Mouse (Mus musculus) adrenal gland, postnatal 10 days (tissue): ENCODE data around the gene Ccdc32. TPM values are rescaled to one million over a fixed set of nuclear protein-coding genes. Genes with fewer than 3 reads are reported as not detected.
A peak's percentile ranks its signal among the peaks of the same experiment; 100 is the strongest.

Source experiments
- DNase-seq: peaks from one replicate; pipeline ENCODE4 v3.0.0; 2021; ENCODE audit warnings: mixed read lengths
- total RNA-seq, 2 experiments: library from RNA; stranded (reverse); gene quantifications; 2 replicates each; pipeline ENCODE4 v1.2.3; 2021

Gene Ccdc32
- total RNA-seq, 2 experiments from 2014 or later: 17.7 TPM

DNA sequence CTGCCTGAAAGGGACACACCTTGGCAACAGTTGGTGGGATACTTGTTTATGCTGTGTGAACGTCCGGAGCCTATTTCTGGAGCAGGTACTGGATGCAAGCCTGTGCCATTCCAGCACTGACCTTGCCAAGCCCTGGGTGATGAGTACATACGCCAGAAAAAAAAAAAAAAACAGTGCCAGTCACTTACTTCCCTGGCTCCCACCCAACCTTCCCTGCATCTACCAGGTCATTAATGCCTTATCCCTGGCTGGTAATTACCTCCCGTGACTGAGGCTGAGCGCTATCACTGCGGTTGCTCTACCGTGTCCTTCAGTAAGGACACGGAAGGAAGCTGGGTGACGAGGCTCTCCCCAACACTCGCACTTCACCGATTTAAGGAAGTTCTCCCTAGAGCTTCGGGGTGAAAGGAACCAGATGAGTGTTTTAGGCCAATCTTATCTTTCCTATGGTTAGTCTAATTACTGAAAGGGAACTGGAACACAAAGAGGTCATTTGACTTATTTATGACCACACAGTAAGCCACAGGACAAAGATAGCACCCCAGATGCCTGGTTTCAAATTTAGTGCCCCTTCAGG, 13.5 kb downstream of the Ccdc32 start:
- DNase-seq: peak; percentile 20

DNA sequence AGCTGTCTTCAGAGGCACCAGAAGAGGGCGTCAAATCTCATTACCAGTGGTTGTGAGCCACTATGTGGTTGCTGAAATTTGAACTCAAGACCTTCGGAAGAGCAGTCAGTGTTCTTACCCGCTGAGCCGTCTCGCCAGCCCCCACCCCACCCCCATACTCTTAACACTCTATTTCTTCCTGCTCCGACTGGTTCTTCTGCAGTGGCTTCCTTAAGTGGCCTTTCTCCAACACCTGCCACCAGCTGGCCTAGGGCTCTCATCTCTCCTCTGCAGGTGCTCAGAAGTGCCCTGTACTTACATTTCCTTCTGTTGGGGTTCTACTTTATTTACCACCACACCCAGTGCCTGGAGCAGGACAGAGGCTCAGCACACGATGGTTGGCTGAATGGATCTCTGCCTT, 14.2 kb downstream of the Ccdc32 start:
- DNase-seq: no peak

DNA sequence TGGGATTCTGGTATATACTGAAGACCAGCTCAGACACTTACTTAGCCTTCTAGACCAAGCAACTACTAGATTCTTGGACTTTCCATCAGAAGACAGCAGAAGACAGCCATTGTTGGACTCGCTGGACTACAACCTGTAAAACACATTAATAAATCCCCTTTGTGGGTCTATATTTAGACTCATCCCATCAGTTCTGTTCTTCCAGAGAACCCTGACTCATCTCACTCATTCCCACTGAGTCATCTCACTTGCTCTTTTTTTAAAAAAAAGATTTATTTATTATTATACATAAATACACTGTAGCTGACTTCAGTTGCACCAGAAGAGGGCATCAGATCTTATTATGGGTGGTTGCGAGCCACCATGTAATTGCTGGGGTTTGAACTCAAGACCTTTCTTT, 19.8 kb downstream of the Ccdc32 start:
- no peak for DNase-seq

DNA sequence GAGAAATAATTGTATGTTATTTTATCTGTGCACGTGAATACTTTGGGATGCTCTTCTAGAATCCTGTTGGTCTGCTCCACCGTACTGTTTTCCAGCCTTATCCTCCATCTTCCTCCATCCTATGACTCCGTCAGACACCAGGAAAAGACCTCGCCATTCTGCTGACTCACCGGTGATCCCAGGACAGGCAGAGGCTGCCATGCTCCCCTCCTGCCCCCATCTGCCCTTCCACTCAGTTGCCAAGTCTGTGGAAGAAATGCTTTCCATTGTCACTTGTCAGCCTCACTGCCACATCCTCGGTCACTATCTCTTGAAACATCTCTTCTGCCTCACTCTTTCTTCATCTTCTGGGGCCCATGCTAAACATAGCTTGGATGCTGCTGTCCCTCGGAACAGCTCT, 22.3 kb downstream of the Ccdc32 start:
- DNase-seq: no peak

- DNase-seq: no peak
Observed at GRCm38 (mm10) chr2:118999025-118999639, 30.1 kb downstream of the Ccdc32 start.

DNA sequence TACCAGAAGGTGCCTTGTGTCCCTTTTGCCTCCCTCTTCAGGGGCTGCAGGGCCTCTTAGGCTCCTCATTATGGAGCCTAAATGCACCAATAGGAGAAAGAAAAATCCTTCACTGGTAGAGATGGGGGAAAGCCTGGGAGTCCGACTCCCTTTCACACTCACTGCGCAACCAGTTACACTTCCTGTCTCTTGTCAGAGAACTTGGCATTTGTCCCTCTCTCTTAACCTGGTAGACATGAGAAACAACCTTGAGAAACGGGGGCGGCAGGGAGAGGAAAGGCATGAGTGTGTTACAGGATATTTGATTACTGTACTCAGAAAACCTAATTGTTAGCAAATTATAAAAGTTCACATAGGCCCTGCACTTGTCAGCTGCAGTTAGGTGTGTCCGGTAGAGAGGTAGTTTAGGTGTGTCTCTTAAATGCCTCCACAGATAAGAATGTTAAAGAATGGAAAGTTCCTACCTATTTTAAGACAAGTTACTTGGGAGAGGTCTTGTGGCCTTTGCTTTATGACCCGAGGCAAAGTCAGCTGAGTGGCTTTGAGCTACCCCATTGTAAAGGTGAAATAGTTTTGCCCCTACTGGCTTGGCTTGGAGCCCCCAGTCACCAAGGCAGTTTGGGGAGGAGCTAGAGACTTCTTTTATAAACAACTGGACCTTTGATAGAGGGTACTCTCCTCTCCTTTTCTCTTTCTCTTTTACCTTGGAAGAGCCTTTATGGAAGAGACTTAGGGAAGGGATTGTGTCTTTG, 30.9 kb downstream of the Ccdc32 start:
- no peak for DNase-seq

DNA sequence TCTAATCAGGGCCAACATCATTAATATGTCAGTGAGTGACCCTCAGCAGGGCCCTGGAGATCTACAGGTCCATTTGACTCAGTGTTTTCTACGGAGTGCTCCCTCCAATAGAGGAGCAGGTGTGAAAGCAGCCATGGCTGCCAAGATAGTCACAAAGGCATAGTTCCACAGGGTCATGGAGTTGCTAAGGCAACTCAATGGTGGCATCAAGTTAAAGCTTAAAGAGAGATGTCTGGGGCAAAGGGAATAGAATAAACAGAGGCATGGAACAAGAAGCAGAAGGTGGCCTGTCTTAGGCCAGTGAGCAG, 32.4 kb downstream of the Ccdc32 start:
- no peak for DNase-seq

DNA sequence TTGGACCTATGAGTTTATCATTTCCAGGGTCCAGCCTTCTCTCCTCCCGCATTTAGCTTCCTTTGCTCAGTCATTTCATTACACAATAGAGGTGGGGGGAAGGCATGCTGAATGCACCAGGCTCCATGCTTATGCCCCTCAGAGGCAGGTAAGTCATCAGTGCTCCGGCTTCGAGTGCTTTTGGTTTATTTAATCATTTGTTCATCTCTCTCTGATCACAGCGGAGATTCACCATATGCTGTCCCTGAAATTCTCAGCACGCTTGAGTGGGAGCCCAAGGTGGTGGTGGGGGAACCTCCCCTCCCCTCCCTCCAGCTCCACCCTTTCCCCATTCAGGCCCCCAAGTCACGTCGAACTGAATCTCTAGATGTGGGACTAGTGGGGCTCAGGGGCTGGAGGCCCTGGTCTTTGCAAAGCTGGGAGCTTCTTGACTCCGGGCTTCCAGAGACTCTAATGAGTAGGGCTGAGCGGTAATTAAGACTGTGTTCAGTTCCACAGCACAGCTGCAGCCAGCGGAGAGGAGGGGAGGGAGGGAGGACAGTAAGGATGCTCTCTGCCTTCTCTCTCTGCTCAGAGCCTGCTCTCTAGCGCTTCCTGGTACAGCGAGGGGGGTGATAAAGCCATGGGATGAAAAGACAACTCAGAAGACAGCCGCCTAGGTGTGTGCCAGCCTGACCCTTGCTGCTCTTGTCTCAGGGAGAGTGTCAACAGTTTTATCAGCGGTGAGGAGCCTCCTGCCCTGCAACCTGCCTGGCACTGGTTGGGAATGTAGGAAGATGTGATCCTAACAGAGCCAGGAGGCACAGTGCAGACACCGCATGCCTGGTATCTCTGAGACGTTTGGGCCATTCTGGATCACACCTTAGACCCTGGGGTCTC, 33.0 kb downstream of the Ccdc32 start:
- no peak for DNase-seq

DNA sequence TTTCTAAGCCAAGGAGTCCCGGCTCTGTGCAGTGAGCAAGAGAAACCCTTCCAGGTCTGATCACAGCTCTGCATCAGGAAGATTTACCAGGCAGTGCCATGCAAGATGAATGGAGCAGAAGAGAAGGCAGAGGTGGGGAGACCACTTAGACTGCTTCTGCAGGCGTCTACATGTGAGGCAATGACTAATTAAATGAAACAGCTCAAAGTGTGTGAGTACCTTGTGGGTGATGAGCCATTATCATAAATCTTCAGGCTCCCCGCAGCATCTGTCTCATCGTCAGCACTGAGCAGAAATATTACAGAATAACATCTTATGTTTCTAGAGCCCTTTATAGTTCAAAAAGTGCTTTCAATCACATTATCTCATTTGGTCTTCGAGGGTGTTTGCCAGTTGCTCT, 33.7 kb downstream of the Ccdc32 start:
- no peak for DNase-seq

GRCm38 (mm10) chr2:118983812-118984211, 45.4 kb downstream of the Ccdc32 start:
- DNase-seq: no peak

GRCm38 (mm10) chr2:118980841-118981240, 48.4 kb downstream of the Ccdc32 start:
- no peak for DNase-seq

DNA sequence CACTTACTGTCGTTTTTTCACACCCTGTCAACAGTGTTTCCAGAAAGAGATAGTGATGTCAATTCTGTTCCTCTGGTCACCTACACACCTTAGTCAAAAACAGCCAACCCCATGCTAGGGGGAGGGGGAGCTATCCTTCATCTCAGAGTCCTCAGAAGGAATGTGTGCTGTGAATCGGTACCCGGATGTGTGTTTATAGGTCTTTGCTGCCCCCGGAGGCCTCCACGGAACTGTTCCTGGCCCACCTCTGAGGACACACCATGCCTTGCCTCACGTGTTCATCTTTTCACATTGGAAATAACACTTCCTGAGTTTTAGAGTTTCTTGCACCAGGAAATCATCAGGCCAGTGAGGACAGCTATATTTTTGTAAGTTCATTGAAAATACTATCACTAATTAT, 51.1 kb downstream of the Ccdc32 start:
- DNase-seq: no peak

DNA sequence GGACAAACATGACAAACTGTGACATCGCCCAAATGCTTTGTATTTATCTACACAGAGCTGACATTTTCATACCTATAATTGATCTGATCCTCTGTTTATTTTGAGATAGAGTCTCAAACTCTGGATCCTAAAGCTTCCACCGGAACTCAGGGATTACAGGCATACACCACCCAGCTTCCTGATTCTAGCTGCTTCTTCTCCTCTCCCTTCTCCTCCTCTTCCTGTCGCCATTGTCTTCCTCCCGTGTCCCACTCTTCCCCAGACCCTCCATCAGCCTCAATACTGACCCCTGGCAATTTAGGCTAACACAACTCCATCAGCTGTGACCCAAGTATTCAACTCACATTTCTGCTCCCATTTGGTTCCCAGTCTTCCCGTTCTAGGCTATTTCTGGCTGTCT, 52.3 kb downstream of the Ccdc32 start:
- DNase-seq: no peak

DNA sequence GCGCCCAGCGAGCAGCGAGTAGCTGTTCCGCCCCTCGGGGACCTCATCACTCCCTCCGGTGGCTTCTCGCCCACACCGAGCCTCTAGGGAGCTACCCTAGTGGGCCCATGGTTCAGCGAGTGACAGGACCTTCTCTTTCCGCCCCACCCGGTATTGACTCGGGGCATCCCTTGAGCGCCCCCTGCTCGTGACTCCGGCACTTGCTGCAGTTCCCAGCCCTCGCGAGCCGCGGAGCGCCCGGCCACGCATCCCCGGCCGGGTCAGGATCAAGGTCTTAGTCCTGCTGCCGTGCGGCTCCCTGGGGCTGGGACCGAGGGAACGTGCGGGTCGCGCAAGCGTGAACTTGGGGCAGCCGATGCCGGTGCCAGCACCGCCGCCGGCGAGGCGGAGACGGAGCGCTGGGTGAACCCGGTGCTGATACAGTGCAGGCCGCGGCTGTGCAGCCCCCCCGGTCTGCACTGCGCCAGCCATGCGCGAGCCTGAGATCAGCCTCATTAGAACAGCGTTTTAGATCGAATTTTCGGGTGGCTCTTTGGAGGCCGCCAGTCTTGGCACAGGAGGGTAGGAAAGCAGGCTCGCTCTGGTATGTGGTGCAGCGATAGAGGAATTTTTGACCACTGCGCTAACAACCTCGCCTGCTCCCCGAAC, 52.8 kb downstream of the Ccdc32 start:
- peak; percentile 93 for DNase-seq

GRCm38 (mm10) chr2:118975855-118976254, 53.3 kb downstream of the Ccdc32 start:
- DNase-seq: no peak

DNA sequence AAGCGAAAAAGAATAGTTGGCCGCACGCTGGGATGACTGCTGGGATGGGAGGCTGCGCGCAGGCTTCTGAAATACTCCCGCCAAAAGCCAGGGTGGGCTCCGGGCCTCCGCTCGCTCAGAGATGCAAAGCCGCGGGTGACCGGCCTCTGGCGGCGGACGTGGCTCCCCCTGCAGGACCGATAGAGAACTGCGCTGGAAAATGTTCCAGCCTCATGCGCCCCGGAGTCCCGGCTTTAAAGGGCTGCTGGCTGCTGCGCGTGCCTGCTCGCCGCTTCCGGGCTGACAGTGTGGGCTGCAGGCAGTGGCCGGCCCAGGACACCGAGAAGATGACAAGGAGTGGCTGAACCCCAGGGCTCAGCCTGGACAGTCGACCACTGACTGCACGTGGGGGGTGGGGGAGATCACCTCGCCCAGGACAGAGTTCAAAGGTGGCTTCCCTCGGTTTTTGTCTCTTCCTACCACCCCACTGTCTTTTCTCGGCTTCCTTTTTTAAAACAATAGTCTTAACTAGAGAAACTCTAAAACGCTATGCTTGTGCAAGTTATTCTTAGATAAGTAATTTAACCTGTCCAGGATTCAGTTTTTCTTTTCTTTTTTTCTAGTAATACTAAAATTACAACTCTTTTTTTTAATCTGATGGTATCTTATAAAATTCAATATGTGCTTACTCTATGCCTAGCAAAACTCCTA, 56.4 kb downstream of the Ccdc32 start:
- DNase-seq: peak; percentile 94

DNA sequence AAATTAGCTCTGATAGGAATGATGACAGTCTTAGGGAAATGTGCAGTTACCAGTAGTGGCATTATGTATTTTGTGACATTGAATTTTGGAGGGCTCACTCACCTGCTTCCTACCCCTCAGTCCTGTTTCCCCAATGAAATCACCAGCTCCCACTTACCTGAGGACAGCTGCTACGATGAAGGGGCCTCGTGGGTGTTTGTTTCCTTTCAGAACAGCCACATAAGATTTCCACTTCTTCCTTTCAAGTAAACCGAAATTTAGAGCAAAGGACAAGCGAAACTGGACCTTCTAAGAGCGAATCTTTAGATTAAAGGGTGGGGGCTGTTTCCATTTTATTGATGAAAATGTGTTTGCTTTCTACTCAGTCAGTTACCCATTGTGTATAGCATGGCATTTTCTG, 57.1 kb downstream of the Ccdc32 start:
- DNase-seq: no peak

DNA sequence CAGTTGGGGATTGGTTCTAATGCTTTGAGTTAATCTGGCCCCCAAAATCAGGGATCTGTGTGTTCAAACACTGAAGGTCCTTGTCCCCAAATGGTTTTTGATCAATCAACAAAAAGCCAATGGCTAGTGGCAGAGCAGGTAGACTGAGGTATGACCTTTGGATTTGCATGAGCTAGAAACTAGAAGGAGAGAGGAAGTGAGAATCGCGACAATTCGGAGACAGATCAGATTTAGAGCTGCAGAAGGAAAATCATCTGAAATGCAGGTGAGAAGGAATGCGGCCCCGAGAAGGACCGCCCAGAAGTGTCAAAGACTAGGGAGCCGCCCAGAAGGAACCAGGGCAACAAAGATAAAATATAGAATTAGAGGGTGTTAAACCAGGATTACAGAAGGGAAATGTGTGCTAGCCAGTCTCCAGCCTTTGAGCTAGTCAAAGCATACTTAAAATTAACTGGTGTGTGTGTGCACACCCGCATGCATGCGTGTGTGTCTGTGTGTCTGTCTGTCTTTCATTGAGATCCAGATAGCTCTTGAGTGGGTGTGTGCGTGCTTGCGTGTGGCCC, 59.5 kb downstream of the Ccdc32 start:
- no peak for DNase-seq
